Mouse (Mus musculus) heart, embryonic 15.5 days (tissue): ENCODE measurements around the gene Gipc2. TPM values are rescaled to one million over a fixed set of nuclear protein-coding genes. Genes with fewer than 3 reads are reported as not detected.
"Not testable (repeated sequence)": the region's sequence is repeated elsewhere in the genome, so short reads cannot be mapped to it uniquely, and the experiment has no call there.

ENCODE experiments used
- ATAC-seq: fragments of 200-750 bp; cut with Nextera tagmentation; replicated peaks from 2 replicates; pipeline ENCODE4 v1.8.0; 2017; ENCODE audit warnings: low read depth, moderate TSS enrichment; ENCODE audit not compliant: insufficient number of reproducible peaks, insufficient read depth, low FRiP score
- H3K27ac ChIP-seq: fragments of 300-500 bp; sonication (generic); 2 replicates; pipeline ENCODE4 v1.5.1; 2015; ENCODE audit warnings: mild to moderate bottlenecking, inconsistent platforms
- H3K27me3 ChIP-seq: fragments of 300-500 bp; sonication (generic); 2 replicates; pipeline ENCODE4 v1.6.1; 2015; ENCODE audit warnings: inconsistent platforms
- H3K36me3 ChIP-seq: fragments of 300-500 bp; sonication (generic); 2 replicates; pipeline ENCODE4 v1.6.1; 2015; ENCODE audit warnings: mild to moderate bottlenecking, inconsistent platforms
- H3K4me1 ChIP-seq: fragments of 300-500 bp; sonication (generic); replicated peaks from 2 replicates; pipeline ENCODE4 v1.6.1; 2015; ENCODE audit warnings: inconsistent platforms
- H3K4me2 ChIP-seq: fragments of 300-500 bp; sonication (generic); 2 replicates; pipeline ENCODE4 v1.6.1; 2015; ENCODE audit warnings: inconsistent platforms, mild to moderate bottlenecking, moderate library complexity
- H3K4me3 ChIP-seq: fragments of 300-500 bp; sonication (generic); 2 replicates; pipeline ENCODE4 v1.5.1; 2015; ENCODE audit warnings: mild to moderate bottlenecking, inconsistent platforms
- H3K9ac ChIP-seq: fragments of 300-500 bp; sonication (generic); 2 replicates; pipeline ENCODE4 v1.6.1; 2015; ENCODE audit warnings: mild to moderate bottlenecking, inconsistent platforms
- H3K9me3 ChIP-seq: fragments of 300-500 bp; sonication (generic); replicated peaks from 2 replicates; pipeline ENCODE4 v1.6.1; 2016; ENCODE audit warnings: inconsistent platforms
- WGBS: fragments of 180-500 bp; shearing (Covaris S2); methylation state at CpG from one replicate; pipeline ENCODE4 v1.1.7; 2015; ENCODE audit warnings: mixed read lengths; 5-methylcytosine and 5-hydroxymethylcytosine counted together
- polyA plus RNA-seq: library from polyadenylated mRNA; unstranded; fragments of >200 nt; fragmentation: Nextera tagmentation; extraction: Ambion mirVana; gene quantifications from 2 replicates; pipeline ENCODE4 v1.2.1, GENCODE M21; 2015

Gene Gipc2
- polyA plus RNA-seq, 1 experiment from 2014 or later: 5.0 TPM

DNA sequence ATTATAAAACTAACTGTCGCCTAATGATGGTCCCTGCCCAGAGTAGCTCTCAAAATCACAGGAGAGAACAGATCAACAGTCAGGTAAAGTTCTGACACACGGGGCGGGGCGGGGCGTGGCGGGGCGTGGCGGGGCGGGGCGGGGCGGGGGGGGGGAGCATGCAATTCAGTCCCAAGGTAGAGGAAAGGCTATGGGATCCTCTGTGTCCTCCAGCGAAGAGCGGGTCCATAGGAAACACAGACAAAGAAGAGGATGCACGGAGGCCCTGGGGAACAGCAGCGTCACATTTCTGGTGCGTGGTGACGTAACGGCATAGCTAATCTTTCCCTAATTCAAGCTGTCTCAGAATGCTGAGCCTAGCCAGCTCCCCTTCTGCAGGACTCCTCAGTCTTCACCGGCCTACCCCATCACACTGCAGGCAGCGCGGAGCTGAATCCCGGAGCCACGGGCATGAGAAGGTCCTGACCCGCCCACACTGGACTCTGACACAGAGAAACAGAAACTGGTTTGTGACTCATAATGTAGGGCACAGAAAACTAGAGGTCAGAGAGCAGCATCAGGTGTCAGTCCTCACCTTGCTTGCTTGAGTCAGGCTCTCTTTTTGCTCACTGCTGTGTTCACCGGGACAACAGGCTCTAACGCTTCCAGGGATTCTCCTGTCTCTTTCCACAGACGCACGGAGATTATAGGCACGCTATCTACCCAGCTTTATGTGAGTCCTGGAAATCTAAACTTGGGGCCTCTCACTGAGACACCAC, 14.1 kb downstream of the Gipc2 start:
- ATAC-seq: no peak; the same call in 1 of the 2 replicates
- WGBS: 53% methylated on average over 29 of the region's 29 CpGs
- Histone ChIP-seq H3K4me3 (peak overlapping the region; percentile 26), H3K4me2 (peak overlapping the region; percentile 51), H3K27me3 (no peaks in the 10 kb centered on the region), H3K27ac (no peak overlapping the region), H3K9me3 (no peaks in the 10 kb centered on the region), H3K4me1 (peaks cover 32% of the 10 kb centered on the region), H3K9ac (no peak overlapping the region), H3K36me3 (no peaks in the 10 kb centered on the region)

DNA sequence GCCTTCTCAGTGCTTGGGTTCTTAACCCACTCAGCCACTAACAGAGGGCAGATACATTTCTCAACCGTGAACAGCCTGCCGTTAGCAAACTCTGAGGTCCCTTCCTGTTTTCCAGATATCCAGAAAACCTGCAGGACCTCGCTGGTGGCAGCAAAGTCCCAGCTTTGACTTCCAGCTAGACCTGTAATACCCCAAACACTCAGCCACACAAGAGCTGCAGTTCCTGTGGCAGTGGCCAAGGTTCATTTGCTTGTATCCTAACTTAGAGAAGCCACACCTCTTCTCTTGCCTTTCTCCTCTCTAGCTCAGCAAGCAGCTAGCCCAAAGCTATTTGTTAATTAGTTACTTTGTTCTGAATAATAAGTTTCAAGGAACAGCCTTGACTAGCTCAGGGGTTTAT, 16.2 kb downstream of the Gipc2 start:
- peak overlapping the region; percentile 54 for H3K27ac ChIP-seq

DNA sequence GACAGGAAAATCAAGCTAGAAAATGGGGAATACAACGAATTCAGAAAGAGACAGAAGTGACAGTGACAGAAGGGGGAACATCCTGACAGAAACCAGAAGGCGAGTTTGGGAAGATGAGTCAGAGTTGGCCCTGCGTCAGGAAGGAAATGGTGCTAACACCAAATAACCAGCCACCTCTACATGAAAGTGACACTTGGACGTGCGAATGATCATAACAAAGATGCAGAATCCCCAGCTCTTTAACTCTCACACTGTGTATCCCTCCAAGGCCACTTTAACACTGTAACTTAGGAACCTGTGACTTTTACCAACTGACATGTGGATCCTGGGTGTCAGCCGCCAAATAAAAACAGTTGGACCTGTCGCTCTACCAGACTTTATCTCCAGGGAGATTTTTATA, 16.6 kb downstream of the Gipc2 start:
- peaks cover 52% of the 10 kb centered on the region for H3K4me1 ChIP-seq
- H3K27me3 ChIP-seq: no peaks in the 10 kb centered on the region
- WGBS: 40% methylated on average over 7 of the region's 7 CpGs

More for the DNA sequence above, 16.2 kb downstream of the Gipc2 start:
- 21% methylated on average over 3 of the region's 3 CpGs for whole genome bisulfite sequencing
- Histone ChIP-seq H3K27me3 (no peaks in the 10 kb centered on the region), H3K4me3 (no peak overlapping the region), H3K36me3 (no peaks in the 10 kb centered on the region), H3K4me1 (peaks cover 48% of the 10 kb centered on the region), H3K9ac (no peak overlapping the region), H3K9me3 (no peaks in the 10 kb centered on the region), H3K4me2 (no peak overlapping the region)
- no peak for ATAC-seq

DNA sequence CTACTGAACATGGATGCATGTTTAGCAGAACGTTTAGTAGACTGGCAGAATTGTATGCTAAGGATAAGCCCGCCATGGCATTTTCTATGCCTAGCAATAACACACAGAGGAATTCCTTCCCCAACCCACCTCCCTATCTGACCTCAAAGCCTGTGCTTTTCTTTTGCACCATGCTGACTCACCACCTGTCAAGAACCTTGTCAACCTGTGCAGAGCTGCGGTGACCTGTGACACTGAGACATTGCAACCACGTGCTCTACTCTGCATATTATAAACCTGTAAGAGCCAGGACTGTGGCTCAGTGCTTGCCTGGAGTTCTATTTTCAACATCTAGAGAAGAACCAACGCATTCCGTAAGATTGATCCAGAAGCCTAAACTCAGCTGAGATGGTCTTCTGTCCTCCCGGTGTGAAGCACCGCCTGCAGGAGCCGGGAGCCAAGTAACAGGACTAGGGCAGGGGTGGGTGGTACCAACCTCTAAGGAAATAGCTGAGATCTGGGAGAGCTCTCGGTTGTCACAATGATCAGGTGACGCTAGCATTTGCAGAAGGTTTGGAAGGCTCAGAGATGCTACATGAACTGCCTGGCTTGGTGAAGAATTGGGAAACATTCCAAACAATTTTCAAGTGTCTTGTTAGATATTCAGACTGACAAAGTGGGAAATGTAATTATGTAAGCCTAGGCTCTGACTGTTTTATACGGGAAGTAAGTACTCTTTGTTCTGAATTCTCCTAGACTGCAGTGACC, 18.8 kb downstream of the Gipc2 start:
- Histone ChIP-seq H3K4me3 (no peak overlapping the region), H3K9ac (no peak overlapping the region), H3K4me1 (peaks cover 64% of the 10 kb centered on the region), H3K9me3 (no peaks in the 10 kb centered on the region), H3K27me3 (no peaks in the 10 kb centered on the region), H3K36me3 (no peaks in the 10 kb centered on the region), H3K4me2 (no peak overlapping the region), H3K27ac (no peak overlapping the region; the same call in 1 of the 2 replicates)
- ATAC-seq: no peak
- 41% methylated on average over 12 of the region's 12 CpGs for WGBS

More for the DNA sequence above, 16.6 kb downstream of the Gipc2 start:
- Histone ChIP-seq H3K9me3 (no peaks in the 10 kb centered on the region), H3K4me3 (no peak overlapping the region), H3K27ac (peak overlapping the region; percentile 54), H3K4me2 (no peak overlapping the region), H3K9ac (no peak overlapping the region), H3K36me3 (no peaks in the 10 kb centered on the region)
- ATAC-seq: no peak

DNA sequence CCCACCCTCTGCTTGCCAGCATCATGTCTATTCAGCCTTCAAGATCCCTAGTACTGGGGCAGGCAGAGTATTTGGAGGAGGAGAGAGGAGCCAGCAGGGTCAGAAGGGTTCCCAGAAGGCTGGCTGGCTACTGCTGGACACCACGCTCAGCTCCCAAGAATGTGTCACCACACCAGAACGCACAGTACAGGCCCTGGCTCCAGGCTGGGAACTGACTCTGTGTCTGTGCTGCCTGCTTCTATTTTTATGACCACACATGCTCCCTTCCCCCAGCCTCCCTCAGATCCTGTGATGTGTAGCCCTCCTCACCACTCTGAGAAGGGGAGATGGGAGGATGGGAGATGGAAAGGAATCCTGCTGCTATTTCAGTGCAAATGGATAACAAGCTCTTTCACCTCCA, 20.8 kb downstream of the Gipc2 start:
- ATAC-seq: peak; percentile 97
- Histone ChIP-seq H3K27me3 (no peaks in the 10 kb centered on the region), H3K27ac (peak overlapping the region; percentile 96), H3K4me2 (peak overlapping the region; percentile 31; the same call in 1 of the 2 replicates), H3K4me1 (peaks cover 65% of the 10 kb centered on the region), H3K4me3 (no peak overlapping the region), H3K36me3 (no peaks in the 10 kb centered on the region), H3K9me3 (no peaks in the 10 kb centered on the region), H3K9ac (no peak overlapping the region)
- 18% methylated on average over 2 of the region's 2 CpGs for WGBS

DNA sequence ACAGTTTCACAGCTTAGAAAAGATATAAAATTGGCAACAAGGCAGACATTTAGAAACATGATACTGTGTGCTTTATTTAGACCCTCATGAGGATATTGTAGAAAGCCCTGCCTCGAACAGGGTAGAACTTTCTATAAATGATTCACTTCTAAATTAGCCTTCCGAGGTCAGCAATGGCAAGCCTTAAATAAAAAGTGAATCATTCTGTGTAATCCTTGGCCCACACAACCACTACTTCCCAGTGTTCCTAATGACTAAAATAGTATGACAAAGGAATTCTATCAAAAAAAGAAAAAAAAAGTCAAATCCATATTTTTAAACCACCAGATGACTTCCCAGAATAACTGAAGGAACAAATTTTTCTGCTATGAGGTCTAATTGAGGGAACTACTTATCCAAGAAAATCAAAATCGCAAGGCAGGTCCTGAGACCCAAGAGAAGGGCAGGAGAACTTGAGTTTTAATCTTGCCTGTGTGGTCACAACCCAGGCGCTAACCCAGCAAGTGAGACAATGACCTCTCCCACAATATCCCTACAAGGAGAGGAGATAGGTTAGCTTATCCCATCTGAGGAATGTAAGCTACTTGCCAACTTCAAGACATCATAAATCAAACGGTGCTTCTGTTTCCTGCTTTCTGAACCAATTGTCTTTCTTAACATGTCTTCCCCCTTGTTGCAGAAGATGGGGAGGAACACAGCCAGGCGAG, 22.9 kb downstream of the Gipc2 start:
- H3K4me3 ChIP-seq: no peak overlapping the region
- no peaks in the 10 kb centered on the region for H3K36me3 ChIP-seq
- no peak overlapping the region for H3K4me2 ChIP-seq
- peak overlapping the region; percentile 96 for H3K27ac ChIP-seq
- no peaks in the 10 kb centered on the region for H3K27me3 ChIP-seq
- 32% methylated on average over 6 of the region's 6 CpGs for WGBS
- H3K4me1 ChIP-seq: peaks cover 53% of the 10 kb centered on the region
- H3K9ac ChIP-seq: no peak overlapping the region
- 0 out of 2 replicates have a peak, but pooled peaks have one; percentile 15 for ATAC-seq
- H3K9me3 ChIP-seq: no peaks in the 10 kb centered on the region

DNA sequence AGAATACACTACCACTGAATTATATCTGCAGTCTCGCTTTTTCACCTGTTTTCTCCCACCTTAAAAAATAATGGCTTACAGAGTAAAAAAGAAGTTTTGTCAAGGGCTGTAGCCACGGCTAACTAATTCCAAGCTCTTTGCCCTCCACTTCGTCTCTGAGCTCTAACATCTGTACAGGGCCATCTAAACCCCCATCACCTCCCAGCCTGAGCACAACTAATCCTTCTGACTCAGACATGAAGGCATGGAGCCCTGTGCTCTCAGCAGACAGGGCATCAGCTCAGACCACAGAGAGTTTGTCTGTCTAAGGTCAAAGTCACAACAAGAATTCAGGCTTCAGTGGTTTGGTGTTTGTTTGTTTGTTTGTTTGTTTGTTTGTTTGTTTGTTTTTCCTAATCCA, 23.9 kb downstream of the Gipc2 start:
- no peaks in the 10 kb centered on the region for H3K36me3 ChIP-seq
- H3K9me3 ChIP-seq: no peaks in the 10 kb centered on the region
- peaks cover 43% of the 10 kb centered on the region for H3K4me1 ChIP-seq
- H3K4me3 ChIP-seq: no peak overlapping the region
- no peak overlapping the region for H3K4me2 ChIP-seq
- no peaks in the 10 kb centered on the region for H3K27me3 ChIP-seq
- H3K9ac ChIP-seq: no peak overlapping the region
- H3K27ac ChIP-seq: peak overlapping the region; percentile 46
- 68% methylated on average over 3 of the region's 3 CpGs for WGBS
- no peak for ATAC-seq

DNA sequence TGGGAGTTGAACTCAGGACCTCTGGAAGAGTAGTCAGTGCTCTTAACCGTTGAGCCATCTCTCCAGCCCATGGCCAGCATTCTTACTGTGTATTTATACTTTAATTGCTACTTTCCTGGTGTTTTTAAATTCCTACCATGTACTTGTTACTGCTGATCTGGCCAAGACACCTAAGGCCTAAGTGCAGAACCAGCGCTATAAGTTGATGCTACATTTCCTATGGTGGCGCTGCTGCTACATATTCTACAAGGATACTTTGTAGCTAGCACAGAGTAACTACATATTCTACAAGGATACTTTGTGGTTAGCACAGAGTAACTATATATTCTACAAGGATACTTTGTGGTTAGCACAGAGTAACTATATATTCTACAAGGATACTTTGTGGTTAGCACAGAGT, 26.7 kb downstream of the Gipc2 start:
- H3K27me3 ChIP-seq, ATAC-seq, H3K4me3 ChIP-seq, H3K9ac ChIP-seq, H3K36me3 ChIP-seq, H3K4me2 ChIP-seq, H3K27ac ChIP-seq, H3K9me3 ChIP-seq: not testable (repeated sequence)
- H3K4me1 ChIP-seq: peaks cover 26% of the 10 kb centered on the region
- 84% methylated on average over 3 of the region's 3 CpGs for WGBS

DNA sequence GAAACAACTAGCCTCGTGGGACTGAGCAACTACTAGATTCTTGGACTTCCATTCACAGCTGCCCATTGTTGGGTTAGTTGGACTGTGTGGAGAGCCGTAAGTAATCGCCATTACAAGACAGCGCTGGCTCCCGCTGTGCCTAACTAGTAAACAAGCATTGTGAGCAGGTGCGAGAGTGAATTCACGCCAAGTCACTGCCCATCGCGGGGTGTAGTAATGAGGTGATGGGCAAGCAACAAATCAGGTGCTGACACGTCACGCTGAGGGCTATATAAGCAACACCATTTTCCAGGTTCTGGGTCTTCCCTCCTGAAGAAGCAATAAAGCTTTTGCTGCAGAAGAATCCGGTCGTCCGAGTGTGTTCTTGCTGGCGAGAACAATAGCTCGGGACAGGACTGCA, 29.9 kb downstream of the Gipc2 start:
- H3K27ac ChIP-seq, H3K36me3 ChIP-seq, ATAC-seq, H3K4me2 ChIP-seq, H3K4me3 ChIP-seq, H3K9ac ChIP-seq, H3K9me3 ChIP-seq, H3K27me3 ChIP-seq: not testable (repeated sequence)
- 86% methylated on average over 16 of the region's 16 CpGs for WGBS
- peaks cover 13% of the 10 kb centered on the region for H3K4me1 ChIP-seq

DNA sequence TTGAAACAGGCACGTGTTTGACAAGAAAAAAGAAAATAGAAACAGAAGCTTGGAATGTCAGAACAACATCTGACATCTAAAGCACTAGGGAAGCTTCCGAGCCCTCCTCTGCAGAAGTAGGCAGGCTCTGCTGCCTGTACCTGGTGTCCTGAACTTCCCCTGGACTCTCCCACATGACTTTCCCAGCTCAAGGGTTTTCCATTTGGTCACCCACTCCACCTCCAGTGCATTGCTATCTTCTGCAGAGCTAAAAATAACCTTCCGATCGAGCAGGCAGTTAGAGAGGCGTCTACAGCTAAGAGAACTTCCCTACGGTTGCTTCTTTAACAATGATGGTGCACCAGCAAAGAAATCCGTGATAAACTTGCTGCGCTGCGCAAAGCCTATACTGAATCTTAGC, 32.4 kb downstream of the Gipc2 start:
- peak overlapping the region; percentile 48 for H3K4me2 ChIP-seq
- 0 out of 2 replicates have a peak overlapping the region, but pooled peaks have one; percentile 1 for H3K4me3 ChIP-seq
- peaks cover 13% of the 10 kb centered on the region for H3K4me1 ChIP-seq
- H3K27ac ChIP-seq: peak overlapping the region; percentile 86
- peak; percentile 88 for ATAC-seq
- peak overlapping the region; percentile 16; the same call in 1 of the 2 replicates for H3K9ac ChIP-seq
- no peaks in the 10 kb centered on the region for H3K27me3 ChIP-seq
- no peaks in the 10 kb centered on the region for H3K9me3 ChIP-seq
- 21% methylated on average over 9 of the region's 9 CpGs for WGBS
- H3K36me3 ChIP-seq: no peaks in the 10 kb centered on the region

DNA sequence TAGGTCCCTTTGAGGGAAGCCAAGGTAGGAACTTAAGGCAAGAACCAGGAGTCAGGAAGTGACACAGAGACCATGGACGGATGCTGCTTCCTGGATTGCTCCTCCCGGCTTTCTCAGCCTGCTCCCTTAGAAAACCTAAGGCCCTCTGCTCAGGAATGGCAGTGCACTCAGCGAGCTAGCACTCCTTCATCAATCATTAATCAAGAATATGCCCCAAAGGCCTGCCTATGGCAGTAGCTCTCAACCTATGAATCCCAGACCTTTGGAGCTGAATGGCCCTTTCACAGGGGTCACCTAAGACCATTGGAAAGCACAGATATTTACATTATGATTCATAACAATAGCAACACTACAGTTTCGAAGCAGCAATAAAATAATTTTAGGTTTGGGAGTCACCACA, 35.1 kb downstream of the Gipc2 start:
- no peak overlapping the region for H3K4me3 ChIP-seq
- no peak for ATAC-seq
- no peak overlapping the region for H3K4me2 ChIP-seq
- no peak overlapping the region for H3K27ac ChIP-seq
- no peak overlapping the region for H3K9ac ChIP-seq
- no peaks in the 10 kb centered on the region for H3K36me3 ChIP-seq
- no peaks in the 10 kb centered on the region for H3K27me3 ChIP-seq
- no peaks in the 10 kb centered on the region for H3K9me3 ChIP-seq
- peaks cover 9% of the 10 kb centered on the region for H3K4me1 ChIP-seq
- WGBS: 74% methylated on average over 4 of the region's 4 CpGs
